17 mouse cellular contexts compared by ENCODE assay signal in genomic region chr8:119844577-119844976, GRCm38 (mm10). TPM values are rescaled to one million over a fixed set of nuclear protein-coding genes. Genes with fewer than 3 reads are reported as not detected.
DNase-seq lines count a peak whose midpoint lies in the region; ATAC-seq and TF ChIP-seq lines count a peak whose summit lies in the region.
"Had no signal": no experiment of that assay in that cellular context is flagged by ENCODE, and none has a peak within 500 bp of the region (broad histone marks: within the 10 kb centered on the region; RNA-seq: fewer than 3 reads in every experiment).

No protein-coding gene starts in this region.

- no peaks in the 10 kb centered on the region for H3K36me3 ChIP-seq in embryonic facial prominence, embryonic 14.5 days (ENCODE audit: control insufficient read depth, insufficient read depth, low read length)
- no peaks in the 10 kb centered on the region for H3K36me3 ChIP-seq in embryonic facial prominence, embryonic 10.5 days (replicated peaks)
- H3K36me3 ChIP-seq in heart, embryonic 16.5 days (ENCODE audit: control insufficient read depth, insufficient read depth): no peaks in the 10 kb centered on the region
- H3K36me3 ChIP-seq in heart, adult 2 months (ENCODE audit: control insufficient read depth, insufficient read depth, low read length): no peaks in the 10 kb centered on the region
- H3K36me3 ChIP-seq in intestine, embryonic 15.5 days: no peaks in the 10 kb centered on the region
- no peaks in the 10 kb centered on the region for H3K36me3 ChIP-seq in stomach, embryonic 14.5 days (ENCODE audit: control insufficient read depth, insufficient read depth, low read length)
- H3K36me3 ChIP-seq: embryonic facial prominence, embryonic 12.5 days; hindbrain, embryonic 15.5 days; liver, embryonic 12.5 days had no signal

- H3K4me1 ChIP-seq in embryonic facial prominence, embryonic 14.5 days (ENCODE audit: control insufficient read depth, insufficient read depth, low read length): peaks cover 8% of the 10 kb centered on the region
- H3K4me1 ChIP-seq in embryonic facial prominence, embryonic 10.5 days: peaks cover 19% of the 10 kb centered on the region
- H3K4me1 ChIP-seq in heart, embryonic 16.5 days (ENCODE audit: control insufficient read depth, insufficient read depth, low read length): peaks cover 13% of the 10 kb centered on the region
- peaks cover 3% of the 10 kb centered on the region; the same call in 1 of the 2 replicates for H3K4me1 ChIP-seq in heart, adult 2 months (ENCODE audit: control insufficient read depth, insufficient read depth, low read length)
- peaks cover 8% of the 10 kb centered on the region for H3K4me1 ChIP-seq in intestine, embryonic 15.5 days (replicated peaks)
- H3K4me1 ChIP-seq in stomach, embryonic 14.5 days (ENCODE audit: control insufficient read depth, insufficient read depth, low read length): peaks cover 10% of the 10 kb centered on the region

- no peak overlapping the region for H3K4me2 ChIP-seq in embryonic facial prominence, embryonic 14.5 days (ENCODE audit: low read depth, low read length)
- peak overlapping the region; percentile 44 for H3K4me2 ChIP-seq in heart, embryonic 16.5 days (ENCODE audit: low read depth, low read length)
- H3K4me2 ChIP-seq in intestine, embryonic 15.5 days (replicated peaks): peak overlapping the region; percentile 27; the same call in 1 of the 2 replicates
- H3K4me2 ChIP-seq in stomach, embryonic 14.5 days (replicated peaks; ENCODE audit: low read depth, low read length): no peak overlapping the region
- H3K4me2 ChIP-seq: embryonic facial prominence, embryonic 12.5 days; hindbrain, embryonic 15.5 days; liver, embryonic 12.5 days had no signal

- TF ChIP-seq EP300 in heart, adult 2 months (IDR thresholded peaks at IDR 0.05; ENCODE audit: insufficient read depth, low read depth, low read length): no peak

- no peak for TF ChIP-seq POLR2A in heart, adult 2 months (IDR thresholded peaks at IDR 0.05; ENCODE audit: insufficient read depth, low read depth, low read length)

- H3K9me3 ChIP-seq in embryonic facial prominence, embryonic 14.5 days (ENCODE audit: control insufficient read depth, low read length): no peaks in the 10 kb centered on the region; the same call in 1 of the 2 replicates
- H3K9me3 ChIP-seq in embryonic facial prominence, embryonic 10.5 days: peaks cover 5% of the 10 kb centered on the region; the same call in 1 of the 2 replicates
- no peaks in the 10 kb centered on the region; the same call in 1 of the 2 replicates for H3K9me3 ChIP-seq in heart, embryonic 16.5 days (replicated peaks; ENCODE audit: control insufficient read depth, low read length)
- H3K9me3 ChIP-seq in intestine, embryonic 15.5 days: 0 out of 2 replicates have a peak, but pooled peaks cover 3% of the 10 kb centered on the region
- H3K9me3 ChIP-seq in stomach, embryonic 14.5 days (ENCODE audit: control insufficient read depth, low read depth, low read length): no peaks in the 10 kb centered on the region
- H3K9me3 ChIP-seq: hindbrain, embryonic 15.5 days; liver, embryonic 12.5 days had no signal

- H3K27ac ChIP-seq in embryonic facial prominence, embryonic 14.5 days (replicated peaks; ENCODE audit: low read depth, low read length): no peak overlapping the region
- H3K27ac ChIP-seq in embryonic facial prominence, embryonic 10.5 days (replicated peaks): no peak overlapping the region
- no peak overlapping the region for H3K27ac ChIP-seq in heart, embryonic 16.5 days (ENCODE audit: low read length)
- no peak overlapping the region for H3K27ac ChIP-seq in heart, adult 2 months
- H3K27ac ChIP-seq in intestine, embryonic 15.5 days: 0 out of 2 replicates have a peak overlapping the region, but pooled peaks have one; percentile 7
- H3K27ac ChIP-seq in stomach, embryonic 14.5 days (ENCODE audit: low read length): no peak overlapping the region
- H3K27ac ChIP-seq: embryonic facial prominence, embryonic 12.5 days; hindbrain, embryonic 15.5 days; liver, embryonic 12.5 days had no signal

- no peak overlapping the region for H3K4me3 ChIP-seq in embryonic facial prominence, embryonic 14.5 days (ENCODE audit: low read depth, low read length)
- no peak overlapping the region for H3K4me3 ChIP-seq in embryonic facial prominence, embryonic 10.5 days
- H3K4me3 ChIP-seq in heart, embryonic 16.5 days (ENCODE audit: low read length): no peak overlapping the region
- H3K4me3 ChIP-seq in heart, adult 2 months: no peak overlapping the region
- no peak overlapping the region for H3K4me3 ChIP-seq in intestine, embryonic 15.5 days (replicated peaks)
- H3K4me3 ChIP-seq in stomach, embryonic 14.5 days (ENCODE audit: low read depth, low read length): no peak overlapping the region
- H3K4me3 ChIP-seq: embryonic facial prominence, embryonic 12.5 days; hindbrain, embryonic 15.5 days; liver, embryonic 12.5 days had no signal

- intact Hi-C loops in heart, adult 2 months (cut with DNase I): loop anchor here (5.0 kb wide), 1 partner anchor 147 kb away; no protein-coding TSS in a partner anchor

- peak; percentile 69 for DNase-seq in embryonic facial prominence, embryonic 14.5 days (ENCODE audit: low spot score)
- DNase-seq in embryonic facial prominence, embryonic 10.5 days (ENCODE audit: low spot score): no peak
- DNase-seq in heart, adult 2 months: no peak
- no peak for DNase-seq in liver
- no peak for DNase-seq in layer of hippocampus, adult 11-12 months (ENCODE audit: low spot score)
- DNase-seq: gastrocnemius, postnatal 25 days; kidney, adult 2 months; layer of hippocampus, postnatal 36 days; left cerebral cortex, postnatal 4 days; midbrain, embryonic 14.5 days; right cerebral cortex, postnatal 25 days had no signal

- WGBS in embryonic facial prominence, embryonic 14.5 days: 32% methylated on average over 8 of the region's 8 CpGs
- 51% methylated on average over 8 of the region's 8 CpGs for WGBS in embryonic facial prominence, embryonic 10.5 days
- 17% methylated on average over 8 of the region's 8 CpGs for WGBS in heart, embryonic 16.5 days
- WGBS in heart, adult 2 months: 20% methylated on average over 8 of the region's 8 CpGs
- WGBS in intestine, embryonic 15.5 days: 23% methylated on average over 8 of the region's 8 CpGs
- WGBS in stomach, embryonic 14.5 days: 19% methylated on average over 8 of the region's 8 CpGs

- ATAC-seq in embryonic facial prominence, embryonic 14.5 days (ENCODE audit: low read depth): no peak; the same call in 1 of the 2 replicates
- ATAC-seq in heart, embryonic 16.5 days (replicated peaks; ENCODE audit: extremely low read depth, insufficient read depth, low FRiP score): no peak
- no peak for ATAC-seq in intestine, embryonic 15.5 days
- peak; percentile 11; the same call in 1 of the 2 replicates for ATAC-seq in stomach, embryonic 14.5 days (ENCODE audit: insufficient number of reproducible peaks, insufficient read depth, low FRiP score, low read depth)
- ATAC-seq: liver, embryonic 12.5 days had no signal

- no peaks in the 10 kb centered on the region for H3K79me2 ChIP-seq in heart, adult 2 months (replicated peaks; ENCODE audit: control insufficient read depth, insufficient read depth, low read length)

- TF ChIP-seq CTCF in heart, adult 2 months (IDR thresholded peaks at IDR 0.05): no peak

- H3K9ac ChIP-seq in embryonic facial prominence, embryonic 14.5 days (ENCODE audit: low read depth, low read length): no peak overlapping the region
- H3K9ac ChIP-seq in heart, embryonic 16.5 days (ENCODE audit: low read length): 0 out of 2 replicates have a peak overlapping the region, but pooled peaks have one; percentile 32
- no peak overlapping the region for H3K9ac ChIP-seq in heart, adult 2 months (ENCODE audit: low read depth, low read length)
- no peak overlapping the region for H3K9ac ChIP-seq in intestine, embryonic 15.5 days
- H3K9ac ChIP-seq in stomach, embryonic 14.5 days (replicated peaks; ENCODE audit: low read depth, low read length): no peak overlapping the region
- H3K9ac ChIP-seq: embryonic facial prominence, embryonic 12.5 days; hindbrain, embryonic 15.5 days; liver, embryonic 12.5 days had no signal

- no peaks in the 10 kb centered on the region for H3K27me3 ChIP-seq in embryonic facial prominence, embryonic 14.5 days (replicated peaks; ENCODE audit: control insufficient read depth, insufficient read depth, low read length)
- H3K27me3 ChIP-seq in embryonic facial prominence, embryonic 10.5 days (replicated peaks; ENCODE audit: low read depth, poor library complexity, severe bottlenecking): no peaks in the 10 kb centered on the region; the same call in 1 of the 2 replicates
- H3K27me3 ChIP-seq in heart, embryonic 16.5 days (ENCODE audit: control insufficient read depth, insufficient read depth, low read length): no peaks in the 10 kb centered on the region
- no peaks in the 10 kb centered on the region for H3K27me3 ChIP-seq in heart, adult 2 months (ENCODE audit: control insufficient read depth, insufficient read depth, low read length)
- H3K27me3 ChIP-seq in intestine, embryonic 15.5 days (replicated peaks): no peaks in the 10 kb centered on the region
- H3K27me3 ChIP-seq in stomach, embryonic 14.5 days (ENCODE audit: control insufficient read depth, insufficient read depth, low read length): no peaks in the 10 kb centered on the region
- H3K27me3 ChIP-seq: hindbrain, embryonic 15.5 days had no signal

RNA-seq across cellular contexts. Expression of gene Cotl1, which starts 4.2 kb away (rescaled TPM):
- 255 and 299 TPM in 2 replicates for polyA plus RNA-seq in embryonic facial prominence, embryonic 14.5 days (2014; fragmentation: Nextera tagmentation; extraction: Ambion mirVana)
- 137 and 149 TPM in 2 replicates for polyA plus RNA-seq in embryonic facial prominence, embryonic 10.5 days (2016; fragmentation: Nextera tagmentation; extraction: Ambion mirVana)
- polyA plus RNA-seq in heart, embryonic 16.5 days (2015; fragmentation: Nextera tagmentation; extraction: Ambion mirVana): 34.3 and 56.1 TPM in 2 replicates
- 10 to 100 TPM; 17.5 to 20.4 TPM for total RNA-seq in heart, adult 2 months (2021)
- polyA plus RNA-seq in heart, adult 2 months (2012; rRNA removed): 16.5 and 23.2 TPM in 2 replicates
- 152 and 167 TPM in 2 replicates for polyA plus RNA-seq in intestine, embryonic 15.5 days (2015; fragmentation: Nextera tagmentation; extraction: Ambion mirVana)
- 340 and 436 TPM in 2 replicates for polyA plus RNA-seq in stomach, embryonic 14.5 days (2014; fragmentation: Nextera tagmentation; extraction: Ambion mirVana)

RNA-seq across cellular contexts. Expression of gene Klhl36, which starts 17.5 kb away (rescaled TPM):
- 8.6 and 10.1 TPM in 2 replicates for polyA plus RNA-seq in embryonic facial prominence, embryonic 14.5 days (2014; fragmentation: Nextera tagmentation; extraction: Ambion mirVana)
- 10.4 and 11.3 TPM in 2 replicates for polyA plus RNA-seq in embryonic facial prominence, embryonic 10.5 days (2016; fragmentation: Nextera tagmentation; extraction: Ambion mirVana)
- 10.8 and 11.4 TPM in 2 replicates for polyA plus RNA-seq in heart, embryonic 16.5 days (2015; fragmentation: Nextera tagmentation; extraction: Ambion mirVana)
- total RNA-seq in heart, adult 2 months (2021): 1 to 10 TPM; 2.6 to 2.7 TPM
- 5.7 and 6.0 TPM in 2 replicates for polyA plus RNA-seq in heart, adult 2 months (2012; rRNA removed)
- 12.4 and 13.8 TPM in 2 replicates for polyA plus RNA-seq in intestine, embryonic 15.5 days (2015; fragmentation: Nextera tagmentation; extraction: Ambion mirVana)
- polyA plus RNA-seq in stomach, embryonic 14.5 days (2014; fragmentation: Nextera tagmentation; extraction: Ambion mirVana): 11.2 and 15.6 TPM in 2 replicates

Comparison
In these comparisons a context has a peak if more than half of its experiments do, and no peak if none do; other contexts are left out.
1. H3K4me2 ChIP-seq: peak in heart, embryonic 16.5 days (single experiment) and intestine, embryonic 15.5 days (single experiment); none in embryonic facial prominence, embryonic 14.5 days (single experiment) and stomach, embryonic 14.5 days (single experiment).